Comparison of ENCODE assay signal across 19 mouse cellular contexts in genomic region chr14:78159567-78159966, GRCm38 (mm10).
"Had no signal": no experiment of that assay in that cellular context is flagged by ENCODE, and none has a peak within 500 bp of the region (broad histone marks: within the 10 kb centered on the region; RNA-seq: fewer than 3 reads in every experiment).

No protein-coding gene starts in this region.

- H3K27me3 ChIP-seq: limb, embryonic 13.5 days; liver, embryonic 13.5 days; megakaryocyte, embryonic 14.5 days; midbrain, embryonic 15.5 days; neural tube, embryonic 12.5 days; neural tube, embryonic 15.5 days had no signal

- DNase-seq: kidney, adult 18-20 months; kidney, postnatal 10 days; kidney, postnatal 36 days; liver; liver, embryonic 13.5 days; lung, adult 2 months; lung, postnatal 36 days; right cerebral cortex, adult 18-20 months; right cerebral cortex, postnatal 14 days; right cerebral cortex, postnatal 4 days; thymus, postnatal 25 days had no signal

- H3K36me3 ChIP-seq: limb, embryonic 10.5 days; limb, embryonic 13.5 days; liver, embryonic 13.5 days; midbrain, embryonic 10.5 days; midbrain, embryonic 15.5 days; neural tube, embryonic 12.5 days; neural tube, embryonic 15.5 days had no signal

- H3K9me3 ChIP-seq: limb, embryonic 10.5 days; limb, embryonic 13.5 days; liver, embryonic 13.5 days; megakaryocyte, embryonic 14.5 days; midbrain, embryonic 10.5 days; midbrain, embryonic 15.5 days; neural tube, embryonic 12.5 days; neural tube, embryonic 15.5 days had no signal

- H3K4me3 ChIP-seq: limb, embryonic 10.5 days; limb, embryonic 13.5 days; liver, embryonic 13.5 days; megakaryocyte, embryonic 14.5 days; midbrain, embryonic 10.5 days; midbrain, embryonic 15.5 days; neural tube, embryonic 12.5 days; neural tube, embryonic 15.5 days had no signal

- ATAC-seq: midbrain, embryonic 15.5 days had no signal

- H3K27ac ChIP-seq: limb, embryonic 10.5 days; limb, embryonic 13.5 days; liver, embryonic 13.5 days; midbrain, embryonic 10.5 days; midbrain, embryonic 15.5 days; neural tube, embryonic 12.5 days; neural tube, embryonic 15.5 days; stomach, postnatal 0 days had no signal

- H3K9ac ChIP-seq: limb, embryonic 13.5 days; liver, embryonic 13.5 days; midbrain, embryonic 15.5 days; neural tube, embryonic 12.5 days; neural tube, embryonic 15.5 days had no signal

- H3K4me1 ChIP-seq: limb, embryonic 10.5 days; limb, embryonic 13.5 days; liver, embryonic 13.5 days; megakaryocyte, embryonic 14.5 days; midbrain, embryonic 10.5 days; midbrain, embryonic 15.5 days; neural tube, embryonic 12.5 days; neural tube, embryonic 15.5 days had no signal

- H3K4me2 ChIP-seq: limb, embryonic 13.5 days; liver, embryonic 13.5 days; midbrain, embryonic 15.5 days; neural tube, embryonic 12.5 days; neural tube, embryonic 15.5 days had no signal
